Mouse (Mus musculus) stomach, postnatal 0 days (tissue): ENCODE measurements at regions not wholly inside any gene's neighbourhood (a gene's known extent, or its start where the extent isn't known, plus 50 kb on each side); places are given as distances from the start of the nearest gene placed in this dataset.

Source experiments
- CTCF ChIP-seq: IDR thresholded peaks from 2 replicates; pipeline ENCODE4 v1.5.1; 2016; ENCODE audit warnings: antibody characterized with exemption, low read depth, mild to moderate bottlenecking, moderate library complexity
- EP300 ChIP-seq: optimal IDR thresholded peaks from 2 replicates; pipeline ENCODE3; 2016; ENCODE audit warnings: antibody characterized with exemption

GRCm38 (mm10) chr12:98058977-98059376 is 200.3 kb downstream of the Galc start:
- TF ChIP-seq EP300 = no peak
- no peak for TF ChIP-seq CTCF
